Mouse (Mus musculus): ENCODE results near the gene Ly75. TPM values are rescaled to one million over a fixed set of nuclear protein-coding genes. Genes with fewer than 3 reads are reported as not detected.

Ly75 gene
- polyA plus RNA-seq, 1 experiment from 2014 or later = 4.9 TPM

DNA sequence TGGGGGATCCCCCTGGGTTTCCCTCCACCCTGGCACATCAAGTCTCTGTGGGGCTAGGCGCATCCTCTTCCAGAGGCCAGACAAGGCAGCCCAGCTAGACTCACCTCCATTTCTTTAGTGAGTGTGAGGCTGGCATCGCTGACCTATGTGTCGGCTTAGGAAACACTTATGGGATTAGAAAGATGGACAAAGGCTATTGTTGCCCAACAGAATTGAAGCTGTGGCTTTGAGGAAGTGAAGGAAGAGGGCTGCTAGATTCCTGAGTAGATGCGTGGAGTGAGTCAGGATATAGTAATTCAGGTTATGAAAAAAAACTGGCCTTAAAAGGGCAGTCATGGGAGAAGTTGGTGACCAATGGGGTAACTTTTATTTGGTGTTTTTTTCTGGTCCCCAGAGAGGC, 13.6 kb downstream of the Ly75 start:
- Histone ChIP-seq H3K9ac (replicated peaks) (no peak overlapping the region), H3K4me3 (replicated peaks) (no peak overlapping the region), H3K9me3 (no peaks in the 10 kb centered on the region), H3K27ac (no peak overlapping the region), H3K36me3 (0 out of 2 replicates have a peak, but pooled peaks cover 3% of the 10 kb centered on the region), H3K4me2 (no peak overlapping the region), H3K4me1 (replicated peaks) (no peaks in the 10 kb centered on the region), H3K27me3 (no peaks in the 10 kb centered on the region)
- 91% methylated on average over 4 of the region's 4 CpGs for WGBS
- no peak for ATAC-seq (ENCODE audit: insufficient number of reproducible peaks, insufficient read depth, low FRiP score, low TSS enrichment, low read depth)

DNA sequence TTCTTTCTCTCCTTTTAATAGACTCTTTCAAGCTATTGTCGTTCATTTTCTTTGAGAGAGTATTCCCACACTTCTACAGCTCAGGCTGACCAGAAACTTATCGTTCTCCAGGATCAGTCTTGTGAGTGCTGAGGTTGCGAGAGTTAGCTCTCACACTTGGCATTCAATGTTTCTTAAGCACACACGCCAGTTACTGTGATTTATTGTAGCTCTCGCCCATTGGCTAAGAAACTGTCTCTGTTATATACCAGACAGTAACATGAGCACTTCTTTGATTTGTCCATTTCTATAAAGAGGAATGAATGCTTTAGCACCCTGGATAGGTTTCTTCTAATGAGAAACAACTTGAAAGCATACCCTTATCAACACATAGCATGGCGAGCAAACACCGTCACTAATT, 15.2 kb downstream of the Ly75 start:
- Histone ChIP-seq H3K36me3 (no peaks in the 10 kb centered on the region), H3K4me2 (no peak overlapping the region), H3K4me3 (replicated peaks) (no peak overlapping the region), H3K9me3 (no peaks in the 10 kb centered on the region), H3K4me1 (replicated peaks) (no peaks in the 10 kb centered on the region), H3K27ac (no peak overlapping the region), H3K27me3 (no peaks in the 10 kb centered on the region), H3K9ac (replicated peaks) (no peak overlapping the region)
- ATAC-seq (ENCODE audit: insufficient number of reproducible peaks, insufficient read depth, low FRiP score, low TSS enrichment, low read depth) = no peak
- 89% methylated on average over 7 of the region's 7 CpGs for WGBS

- H3K4me3 ChIP-seq (replicated peaks) = no peak overlapping the region
- H3K9ac ChIP-seq (replicated peaks) = no peak overlapping the region
- no peak overlapping the region for H3K27ac ChIP-seq
- no peak for ATAC-seq (ENCODE audit: insufficient number of reproducible peaks, insufficient read depth, low FRiP score, low TSS enrichment, low read depth)
- H3K9me3 ChIP-seq = no peaks in the 10 kb centered on the region
- no peaks in the 10 kb centered on the region for H3K4me1 ChIP-seq (replicated peaks)
- 96% methylated on average over 2 of the region's 2 CpGs for WGBS
- H3K27me3 ChIP-seq = no peaks in the 10 kb centered on the region
- no peak overlapping the region for H3K4me2 ChIP-seq
- no peaks in the 10 kb centered on the region for H3K36me3 ChIP-seq
Measured at GRCm38 (mm10) chr2:60367204-60367603, 15.9 kb downstream of the Ly75 start.

GRCm38 (mm10) chr2:60365820-60366610, 17.1 kb downstream of the Ly75 start:
- Histone ChIP-seq H3K36me3 (no peaks in the 10 kb centered on the region), H3K9ac (replicated peaks) (no peak overlapping the region), H3K27ac (no peak overlapping the region), H3K9me3 (no peaks in the 10 kb centered on the region), H3K27me3 (no peaks in the 10 kb centered on the region), H3K4me1 (replicated peaks) (no peaks in the 10 kb centered on the region), H3K4me2 (no peak overlapping the region), H3K4me3 (replicated peaks) (no peak overlapping the region)
- 84% methylated on average over 5 of the region's 5 CpGs for whole genome bisulfite sequencing
- ATAC-seq (ENCODE audit: insufficient number of reproducible peaks, insufficient read depth, low FRiP score, low TSS enrichment, low read depth) = no peak

- no peak for ATAC-seq (ENCODE audit: insufficient number of reproducible peaks, insufficient read depth, low FRiP score, low TSS enrichment, low read depth)
- Histone ChIP-seq H3K36me3 (no peaks in the 10 kb centered on the region), H3K9me3 (no peaks in the 10 kb centered on the region), H3K4me3 (replicated peaks) (no peak overlapping the region), H3K9ac (replicated peaks) (no peak overlapping the region), H3K27ac (no peak overlapping the region), H3K4me1 (replicated peaks) (no peaks in the 10 kb centered on the region), H3K4me2 (no peak overlapping the region), H3K27me3 (no peaks in the 10 kb centered on the region)
- WGBS = 81% methylated on average over 7 of the region's 7 CpGs
Measured at GRCm38 (mm10) chr2:60365138-60365775, 17.8 kb downstream of the Ly75 start.

- Histone ChIP-seq H3K9ac (replicated peaks) (no peak overlapping the region), H3K4me1 (replicated peaks) (no peaks in the 10 kb centered on the region), H3K27me3 (no peaks in the 10 kb centered on the region), H3K27ac (no peak overlapping the region), H3K36me3 (no peaks in the 10 kb centered on the region), H3K4me2 (no peak overlapping the region), H3K4me3 (replicated peaks) (no peak overlapping the region), H3K9me3 (no peaks in the 10 kb centered on the region)
- 87% methylated on average over 6 of the region's 6 CpGs for WGBS
- no peak for ATAC-seq (ENCODE audit: insufficient number of reproducible peaks, insufficient read depth, low FRiP score, low TSS enrichment, low read depth)
Measured at GRCm38 (mm10) chr2:60362146-60362545, 21.0 kb downstream of the Ly75 start.

GRCm38 (mm10) chr2:60359796-60360195, 23.3 kb downstream of the Ly75 start:
- Histone ChIP-seq H3K4me3 (replicated peaks) (no peak overlapping the region), H3K9me3 (no peaks in the 10 kb centered on the region), H3K27me3 (no peaks in the 10 kb centered on the region), H3K27ac (no peak overlapping the region), H3K9ac (replicated peaks) (no peak overlapping the region), H3K4me1 (replicated peaks) (no peaks in the 10 kb centered on the region), H3K36me3 (no peaks in the 10 kb centered on the region), H3K4me2 (no peak overlapping the region)
- 94% methylated on average over 3 of the region's 3 CpGs for WGBS
- no peak for ATAC-seq (ENCODE audit: insufficient number of reproducible peaks, insufficient read depth, low FRiP score, low TSS enrichment, low read depth)

GRCm38 (mm10) chr2:60355388-60355683, 27.8 kb downstream of the Ly75 start:
- Histone ChIP-seq H3K27ac (no peak overlapping the region), H3K4me2 (no peak overlapping the region), H3K9me3 (no peaks in the 10 kb centered on the region), H3K9ac (replicated peaks) (no peak overlapping the region), H3K4me1 (replicated peaks) (0 out of 2 replicates have a peak, but pooled peaks cover 2% of the 10 kb centered on the region), H3K4me3 (replicated peaks) (no peak overlapping the region), H3K36me3 (no peaks in the 10 kb centered on the region), H3K27me3 (no peaks in the 10 kb centered on the region)
- WGBS = 46% methylated on average over 3 of the region's 3 CpGs
- no peak for ATAC-seq (ENCODE audit: insufficient number of reproducible peaks, insufficient read depth, low FRiP score, low TSS enrichment, low read depth)

DNA sequence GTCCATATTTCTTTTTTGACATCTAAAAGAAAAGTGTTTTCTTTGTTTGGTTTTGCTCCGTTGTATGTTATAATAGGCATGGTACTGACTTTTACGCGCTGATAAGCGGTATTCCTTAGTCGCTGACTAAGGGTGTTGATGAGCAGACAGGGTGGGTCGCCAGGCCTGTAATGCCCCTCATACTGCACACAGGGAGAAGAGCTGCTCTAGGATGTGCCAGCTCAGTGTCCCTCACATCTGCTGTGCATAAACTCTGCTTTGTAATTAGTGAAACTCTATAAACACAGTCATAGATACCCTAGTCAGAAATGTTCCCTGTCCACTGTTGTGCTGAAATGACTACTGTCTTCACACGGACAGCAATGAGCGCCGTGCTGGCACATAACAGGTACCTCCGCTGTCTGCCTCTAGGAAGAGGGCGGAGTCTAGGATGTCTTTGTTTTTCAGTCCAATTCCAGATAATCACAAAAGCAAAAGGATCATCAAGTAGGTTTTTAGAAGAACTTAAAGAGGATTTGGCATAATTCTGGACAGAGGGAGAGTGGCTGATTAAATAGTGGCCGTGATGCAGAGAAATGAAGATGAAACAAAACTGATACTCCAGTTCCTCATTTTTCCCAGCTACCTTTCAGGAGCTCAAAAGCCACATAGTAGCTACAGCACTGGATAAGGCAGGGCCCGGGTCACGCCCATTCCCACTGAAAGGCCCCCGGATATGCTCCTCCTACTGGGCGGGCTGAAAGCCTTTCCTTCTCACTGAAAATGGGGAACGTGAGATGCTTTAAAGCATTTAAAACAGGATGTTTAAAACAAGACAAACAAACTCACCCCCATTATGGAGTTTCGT, 28.3 kb downstream of the Ly75 start:
- H3K4me2 ChIP-seq = no peak overlapping the region
- WGBS = 68% methylated on average over 18 of the region's 18 CpGs
- no peaks in the 10 kb centered on the region for H3K9me3 ChIP-seq
- H3K27ac ChIP-seq = no peak overlapping the region
- 0 out of 2 replicates have a peak, but pooled peaks cover 2% of the 10 kb centered on the region for H3K4me1 ChIP-seq (replicated peaks)
- H3K4me3 ChIP-seq (replicated peaks) = no peak overlapping the region
- H3K36me3 ChIP-seq = peaks cover under 1% of the 10 kb centered on the region; the same call in 1 of the 2 replicates
- no peaks in the 10 kb centered on the region for H3K27me3 ChIP-seq
- H3K9ac ChIP-seq (replicated peaks) = no peak overlapping the region
- no peak for ATAC-seq (ENCODE audit: insufficient number of reproducible peaks, insufficient read depth, low FRiP score, low TSS enrichment, low read depth)

GRCm38 (mm10) chr2:60352296-60352695, 30.8 kb downstream of the Ly75 start:
- Histone ChIP-seq H3K4me2 (no peak overlapping the region), H3K9me3 (no peaks in the 10 kb centered on the region), H3K4me3 (replicated peaks) (no peak overlapping the region), H3K27me3 (no peaks in the 10 kb centered on the region), H3K27ac (no peak overlapping the region), H3K4me1 (replicated peaks) (0 out of 2 replicates have a peak, but pooled peaks cover 2% of the 10 kb centered on the region), H3K9ac (replicated peaks) (no peak overlapping the region), H3K36me3 (peaks cover 12% of the 10 kb centered on the region; the same call in 1 of the 2 replicates)
- 70% methylated on average over 5 of the region's 5 CpGs for WGBS
- ATAC-seq (ENCODE audit: insufficient number of reproducible peaks, insufficient read depth, low FRiP score, low TSS enrichment, low read depth) = no peak

DNA sequence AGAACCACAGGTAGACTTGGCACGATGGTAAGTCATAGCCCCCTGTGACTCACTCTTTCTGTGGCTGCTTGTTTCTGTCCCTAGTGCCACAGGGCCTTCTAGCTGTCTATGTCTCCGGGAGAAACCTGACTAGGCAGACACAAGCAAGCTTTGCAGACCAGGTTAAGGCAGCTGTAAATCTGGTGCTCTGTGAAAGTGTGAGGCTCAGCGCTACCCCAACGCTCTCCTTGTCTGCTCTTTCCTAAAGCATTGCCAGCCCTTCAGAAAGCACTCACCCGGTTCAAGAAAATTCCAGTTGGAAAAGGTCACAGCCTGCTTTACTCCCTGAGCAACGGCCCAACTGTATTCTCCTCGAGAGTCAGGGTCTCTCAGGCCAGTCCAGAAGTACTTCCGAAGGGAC, 31.3 kb downstream of the Ly75 start:
- Histone ChIP-seq H3K4me1 (replicated peaks) (0 out of 2 replicates have a peak, but pooled peaks cover 2% of the 10 kb centered on the region), H3K27me3 (no peaks in the 10 kb centered on the region), H3K4me3 (replicated peaks) (no peak overlapping the region), H3K9ac (replicated peaks) (no peak overlapping the region), H3K27ac (no peak overlapping the region), H3K4me2 (no peak overlapping the region), H3K36me3 (peaks cover 12% of the 10 kb centered on the region; the same call in 1 of the 2 replicates), H3K9me3 (no peaks in the 10 kb centered on the region)
- no peak for ATAC-seq (ENCODE audit: insufficient number of reproducible peaks, insufficient read depth, low FRiP score, low TSS enrichment, low read depth)
- WGBS = 73% methylated on average over 8 of the region's 8 CpGs
